Mouse (Mus musculus): Measurements from ENCODE around the gene Fam174a.

Fam174a gene

DNA sequence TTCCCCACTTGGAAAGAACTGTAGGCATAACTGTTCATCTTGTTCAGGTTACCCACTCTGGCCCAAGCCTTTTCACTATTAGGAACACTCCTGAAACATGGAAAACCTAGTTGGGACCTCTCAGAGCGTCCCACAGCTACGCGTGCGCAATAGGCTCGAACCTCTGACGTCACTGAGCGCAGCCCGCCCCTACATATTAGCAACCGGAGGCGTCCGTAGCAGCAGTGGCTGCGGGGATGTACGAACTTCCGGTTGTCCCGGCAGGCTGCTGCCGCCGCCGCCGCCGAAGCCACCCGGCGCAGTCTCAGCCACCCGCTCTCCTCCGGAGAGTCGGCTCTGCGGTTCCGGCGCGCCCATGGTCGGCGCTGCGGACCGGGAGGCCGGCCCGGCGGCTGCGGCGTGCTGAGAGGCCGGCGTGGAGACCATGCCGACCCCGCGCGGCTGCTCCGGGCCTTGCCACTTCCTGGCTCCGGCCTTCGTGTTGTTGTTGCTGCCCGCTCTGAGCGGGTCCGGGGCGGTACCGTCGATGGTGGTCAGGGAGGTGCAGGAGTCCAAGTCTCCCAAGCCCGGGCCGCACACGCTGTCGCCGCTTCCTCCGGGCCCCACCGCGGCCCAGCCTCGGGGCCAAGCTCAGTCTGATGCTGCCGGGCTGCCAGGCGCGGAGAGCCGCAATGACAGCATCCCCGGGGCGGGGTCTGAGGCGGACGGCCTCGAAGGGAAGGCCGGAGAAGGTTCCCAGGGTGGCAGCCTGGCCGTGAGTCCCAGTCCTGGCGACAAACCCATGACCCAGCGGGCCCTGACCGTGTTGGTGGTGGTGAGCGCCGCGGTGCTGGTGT, at the start of gene Fam174a:
Gene Fam174a, plus strand, starts transcription at position 231 of the 836 bp plus-strand sequence.
- DNase-seq (ENCODE audit: low spot score in 2 of 2), result peak; percentile 79 to 88

DNA sequence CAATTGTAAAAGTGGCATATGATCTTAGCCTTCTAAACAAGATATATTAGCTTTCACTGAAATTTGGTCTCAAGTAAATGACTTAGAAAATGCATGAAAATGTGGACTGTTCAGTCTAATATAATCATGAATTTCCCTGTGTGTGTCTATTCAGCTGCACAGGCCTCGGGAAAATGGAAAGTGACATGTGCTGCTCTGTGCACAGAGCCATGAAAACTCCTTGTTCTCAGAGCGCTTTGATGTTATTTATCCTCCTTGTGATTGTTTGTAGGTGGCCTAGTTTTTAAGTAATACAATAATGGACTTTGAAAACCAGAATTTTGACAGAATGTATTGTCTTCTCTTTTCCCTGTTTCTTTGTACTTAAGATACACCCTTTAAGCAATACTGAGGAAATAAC, 49.6 kb upstream of the Fam174a start:
- DNase-seq (ENCODE audit: low spot score in 2 of 2), result no peak

DNA sequence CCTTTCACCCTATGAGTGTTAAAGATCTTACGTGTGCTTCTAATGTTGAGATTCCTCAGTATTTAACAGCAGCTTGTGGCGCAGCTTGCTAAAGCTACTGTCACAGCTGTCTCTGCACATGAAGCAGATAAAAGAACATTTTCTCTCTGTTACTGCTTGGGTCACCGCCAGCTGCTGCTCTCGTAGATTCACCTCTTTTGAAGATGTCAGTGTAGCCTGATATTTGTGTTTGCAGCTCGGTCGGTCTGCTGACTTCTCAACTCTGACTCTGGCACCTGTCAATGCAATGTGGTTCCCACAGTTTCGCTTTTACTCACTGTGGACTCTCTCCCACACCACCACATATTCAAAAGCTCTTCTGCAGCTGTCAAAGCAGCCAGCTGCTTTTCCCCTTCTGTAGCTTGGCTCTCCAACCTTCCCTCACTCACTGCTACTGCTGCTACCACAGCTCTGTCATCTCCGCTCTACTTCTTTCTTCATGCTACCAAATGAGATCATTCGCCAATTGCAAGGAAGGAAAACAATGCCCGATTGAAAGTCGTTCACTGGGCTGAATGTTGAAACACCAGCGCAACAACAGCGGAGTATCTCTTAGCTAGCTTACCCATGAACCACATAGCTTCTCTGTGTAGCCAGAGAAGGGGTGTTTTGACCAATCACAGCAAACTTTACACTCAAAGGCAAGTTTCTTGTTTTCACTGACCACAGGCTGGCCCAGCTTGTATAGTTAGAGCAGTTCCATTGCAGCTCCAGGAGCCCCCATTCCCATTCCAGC, 45.3 kb upstream of the Fam174a start:
- peak in 1 of 2 experiments; percentile 2 for DNase-seq (ENCODE audit: low spot score in 2 of 2)

DNA sequence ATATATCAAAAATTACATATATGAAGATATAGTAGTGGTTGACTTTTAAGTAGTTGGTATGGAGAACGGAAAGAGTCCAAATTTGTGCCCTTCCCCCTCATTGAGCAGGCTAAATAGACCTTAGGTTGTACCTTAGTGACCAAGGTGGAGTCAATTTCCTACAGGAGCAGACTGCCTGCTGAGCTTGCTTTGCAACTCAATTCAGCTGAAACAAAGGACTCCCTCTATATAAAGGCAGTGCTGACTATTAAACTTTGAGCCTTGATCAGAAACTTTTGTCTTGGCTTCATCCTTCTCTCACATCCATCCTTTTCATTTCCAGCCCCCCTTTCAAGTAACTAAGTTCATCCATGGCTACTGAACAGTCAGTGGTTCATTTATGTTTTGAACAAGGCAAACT, 40.1 kb upstream of the Fam174a start:
- DNase-seq (ENCODE audit: low spot score in 2 of 2), result no peak

DNA sequence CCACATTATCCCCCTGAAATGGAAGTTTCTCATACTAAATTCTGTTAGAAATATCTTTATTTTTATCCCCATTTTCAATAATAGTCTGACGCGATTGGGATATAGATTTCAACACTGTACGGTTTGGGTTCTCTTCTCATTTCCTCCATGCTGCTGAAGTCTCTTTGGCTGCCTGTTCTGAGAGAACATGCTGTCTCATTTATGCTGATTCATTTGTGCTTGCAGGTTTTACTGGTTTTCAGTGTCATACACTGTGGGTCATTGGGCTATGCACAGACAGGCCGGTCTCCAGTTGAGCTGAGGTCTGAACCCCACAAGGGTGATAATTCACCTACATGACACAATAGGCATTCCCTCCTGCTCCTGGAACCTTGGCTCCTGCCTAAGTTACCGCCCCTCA, 5.1 kb upstream of the Fam174a start:
- DNase-seq (ENCODE audit: low spot score in 2 of 2), result no peak

DNA sequence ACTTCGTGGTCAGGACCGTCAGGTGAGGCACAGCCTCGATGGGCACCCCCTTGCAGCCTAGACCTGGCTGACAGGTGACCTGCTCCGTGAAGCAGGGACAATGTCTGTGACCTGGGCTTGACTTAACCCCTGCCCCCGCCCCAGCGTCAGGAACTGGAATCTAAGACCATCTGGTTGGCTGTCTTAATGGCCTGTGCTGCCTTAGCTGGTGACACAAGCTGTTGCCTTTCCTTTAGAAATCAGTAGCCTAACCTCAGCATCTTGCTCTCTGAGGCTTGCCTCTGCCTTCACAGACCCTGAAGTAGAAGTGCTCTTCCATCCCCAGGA, 769 bp downstream of the Fam174a start:
- peak in 1 of 2 experiments; percentile 21 for DNase-seq (ENCODE audit: low spot score in 2 of 2)

DNA sequence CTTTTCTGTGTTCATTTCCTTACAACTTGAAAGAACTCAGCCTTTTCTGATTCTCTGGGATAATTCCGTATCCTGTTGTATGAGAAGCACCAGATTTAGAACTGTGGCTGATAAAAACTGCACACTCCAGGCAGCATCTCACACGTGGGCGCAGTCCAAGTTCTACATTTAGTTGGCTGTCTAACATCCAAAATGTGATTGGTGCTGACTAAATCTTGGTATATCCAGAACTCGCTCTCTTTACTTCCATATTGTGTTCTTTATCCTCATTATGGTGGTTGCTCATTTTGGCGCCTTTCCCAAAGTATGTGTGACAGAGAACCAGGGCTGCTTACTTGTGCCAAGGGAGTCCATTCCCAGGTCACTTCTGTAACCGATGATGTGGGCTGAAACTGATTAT, 2.6 kb downstream of the Fam174a start:
- no peak for DNase-seq (ENCODE audit: low spot score in 2 of 2)

DNA sequence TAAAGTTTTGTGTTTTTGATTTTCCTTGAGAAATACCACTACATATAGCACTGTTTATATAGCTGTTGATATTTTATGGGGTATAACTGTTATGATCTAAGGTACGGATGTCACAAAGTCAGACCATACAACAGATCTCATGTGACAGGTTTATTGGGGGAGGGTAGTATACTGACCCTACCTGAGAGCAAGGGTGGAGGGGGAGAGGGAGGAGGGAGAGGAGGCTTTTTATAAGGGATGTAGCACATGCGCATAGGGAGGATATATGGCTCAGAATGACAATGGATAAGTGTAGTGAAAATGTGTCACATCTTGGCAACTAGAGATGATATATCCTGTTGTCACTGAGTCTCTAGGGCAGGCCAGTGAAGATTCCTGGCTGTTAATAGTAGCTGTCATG, 8.8 kb downstream of the Fam174a start:
- no peak for DNase-seq (ENCODE audit: low spot score in 2 of 2)

DNA sequence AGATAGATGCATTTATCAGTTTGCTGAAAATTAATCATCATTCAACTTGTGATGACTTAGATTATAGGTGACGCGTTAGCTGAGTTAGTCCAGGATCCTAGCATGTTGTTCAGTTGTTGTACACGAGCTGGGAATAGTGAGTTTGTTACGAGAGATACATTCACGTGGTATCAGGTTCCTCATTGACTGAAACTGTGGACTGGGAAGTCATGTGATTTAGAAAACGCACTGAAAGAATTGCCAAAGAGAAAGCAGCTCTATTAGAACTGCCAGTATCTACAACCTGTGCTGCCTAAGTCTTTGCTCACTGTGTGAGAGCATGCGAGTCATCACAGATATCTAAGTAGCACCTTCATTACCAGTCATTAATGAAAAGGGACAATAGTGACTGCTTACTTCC, 9.6 kb downstream of the Fam174a start:
- no peak for DNase-seq (ENCODE audit: low spot score in 2 of 2)

DNA sequence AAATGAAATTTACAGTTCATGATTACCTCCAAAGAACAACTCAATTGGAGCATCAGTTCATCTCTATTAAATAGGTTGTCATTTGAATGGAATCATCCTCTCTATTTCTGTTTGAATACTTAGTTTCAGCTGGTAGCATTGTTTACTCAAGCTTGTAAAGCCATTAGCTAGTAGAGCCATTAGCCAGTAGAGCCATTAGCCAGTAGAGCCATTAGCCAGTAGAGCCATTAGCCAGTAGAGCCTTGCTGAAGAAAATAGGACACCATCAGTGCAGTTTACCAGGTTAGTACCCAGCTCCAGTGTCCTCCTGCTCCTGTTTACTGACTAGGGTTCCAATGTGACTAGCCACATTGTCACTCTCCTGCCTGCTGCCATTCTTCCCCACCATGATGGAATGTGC, 13.4 kb downstream of the Fam174a start:
- no peak for DNase-seq (ENCODE audit: low spot score in 2 of 2)

DNA sequence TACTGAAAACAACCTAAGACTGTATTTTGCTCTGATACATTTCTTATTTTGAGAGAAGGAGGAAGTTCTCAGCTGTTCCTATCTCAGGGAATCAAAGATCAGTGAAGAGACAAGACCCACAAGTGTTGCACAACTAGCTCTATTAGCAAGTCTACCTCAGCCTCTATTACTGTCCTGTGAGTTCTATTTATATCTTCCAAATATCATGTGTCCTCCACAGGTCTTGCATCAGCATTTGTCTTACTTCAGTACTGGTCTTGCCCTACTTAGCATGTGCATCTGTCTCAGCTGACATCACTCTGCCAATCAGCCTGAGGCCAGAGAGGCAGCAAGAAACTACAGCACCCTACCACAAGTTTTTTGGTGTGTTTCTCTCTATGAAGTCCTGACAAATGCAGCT, 26.2 kb downstream of the Fam174a start:
- DNase-seq (ENCODE audit: low spot score in 2 of 2), result no peak

DNA sequence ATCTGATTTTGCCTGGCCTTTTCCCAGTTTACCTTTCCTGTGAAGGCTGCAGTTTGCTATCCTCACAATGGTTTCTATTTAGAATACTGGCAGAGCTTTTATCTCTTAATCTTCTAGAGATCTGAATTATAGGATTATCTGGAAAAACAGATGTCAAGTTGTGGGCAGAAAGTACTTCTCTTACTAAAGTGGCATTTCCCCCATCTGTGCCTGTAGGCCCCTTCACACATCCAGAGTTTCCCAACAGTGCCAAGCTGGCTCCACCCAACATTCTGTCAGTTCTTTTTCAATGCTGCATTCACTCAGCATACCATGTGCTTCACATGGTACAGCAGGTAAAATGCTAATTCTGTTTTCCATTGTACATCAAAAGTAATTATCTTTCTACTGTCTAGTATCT, 28.8 kb downstream of the Fam174a start:
- no peak for DNase-seq (ENCODE audit: low spot score in 2 of 2)

DNA sequence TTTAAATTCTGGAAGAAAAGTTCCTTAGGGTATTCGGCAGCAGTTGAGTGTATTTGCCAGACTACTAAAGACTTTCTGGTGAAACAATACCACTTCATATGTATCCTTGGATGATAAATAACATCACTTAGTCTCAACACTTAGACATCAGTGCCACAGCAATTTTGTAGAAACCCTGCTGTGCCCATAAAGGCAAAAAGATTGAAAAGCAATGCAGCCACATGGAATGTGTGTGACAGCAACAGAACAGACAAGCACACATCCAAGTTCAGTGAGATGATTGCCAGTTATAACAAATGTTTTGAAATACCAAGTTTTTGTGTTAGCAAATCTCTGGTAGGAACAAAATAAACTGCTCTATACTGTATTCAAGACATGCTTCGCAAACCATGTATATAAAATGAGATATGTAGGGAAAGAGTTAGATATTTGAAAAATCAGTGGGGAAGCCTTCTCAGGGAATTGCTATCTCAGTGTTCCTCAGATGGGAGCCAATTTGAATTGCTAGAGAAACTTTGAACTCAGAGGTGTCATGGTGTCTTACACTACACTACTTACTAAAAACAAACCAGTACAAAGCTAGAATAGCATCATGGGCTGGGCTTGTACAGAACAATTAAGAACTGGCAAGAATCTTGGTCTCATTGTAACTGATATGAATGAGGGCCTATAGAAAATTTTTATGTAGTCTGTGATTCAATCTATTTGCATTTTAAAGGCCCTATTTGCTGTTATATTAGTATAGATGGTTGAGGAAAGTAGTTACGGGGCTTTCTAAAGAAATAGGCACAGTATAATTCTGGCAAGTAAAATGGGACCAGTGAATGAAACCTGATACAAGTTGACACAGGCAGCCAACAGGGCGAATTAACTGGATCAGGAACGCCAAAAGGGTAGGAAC, 30.4 kb downstream of the Fam174a start:
- DNase-seq (ENCODE audit: low spot score in 2 of 2), result no peak

DNA sequence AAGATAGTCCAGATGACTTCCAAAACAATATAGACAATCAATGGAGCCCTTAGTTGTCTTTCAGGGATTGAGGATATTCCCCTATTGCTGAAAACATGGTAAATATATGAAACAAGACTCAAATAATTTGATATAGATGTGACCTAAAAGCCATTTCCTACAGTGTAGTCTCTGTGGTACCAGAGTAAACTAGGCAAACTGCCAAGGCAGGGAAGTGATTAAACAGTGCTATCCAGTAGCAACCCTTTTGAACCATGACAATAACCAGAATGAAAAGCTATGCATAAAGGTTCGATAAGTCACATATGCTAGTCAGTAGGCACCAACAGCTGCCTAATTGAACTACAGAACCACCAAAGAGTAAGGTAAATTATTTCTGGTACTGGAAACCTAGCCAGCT, 40.7 kb downstream of the Fam174a start:
- DNase-seq (ENCODE audit: low spot score in 2 of 2), result no peak

DNA sequence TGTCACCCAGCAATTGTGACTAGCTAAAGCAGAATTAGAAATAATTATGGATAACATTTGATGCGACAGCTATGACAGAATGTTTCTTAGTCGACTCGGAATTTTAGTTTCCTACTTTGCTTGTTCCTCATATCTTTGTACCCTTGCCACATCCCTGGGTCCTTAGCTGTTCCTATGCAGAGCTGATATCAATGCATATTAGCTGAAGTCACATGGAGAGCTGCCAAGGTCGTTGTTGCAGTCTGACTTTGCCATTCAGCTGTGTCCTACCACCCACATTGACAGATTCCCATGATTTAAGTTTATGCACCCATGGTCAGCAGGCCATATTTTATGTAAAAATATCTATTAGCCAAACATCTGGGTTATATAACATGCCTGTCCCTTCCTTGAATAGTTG, 43.5 kb downstream of the Fam174a start:
- no peak for DNase-seq (ENCODE audit: low spot score in 2 of 2)

DNA sequence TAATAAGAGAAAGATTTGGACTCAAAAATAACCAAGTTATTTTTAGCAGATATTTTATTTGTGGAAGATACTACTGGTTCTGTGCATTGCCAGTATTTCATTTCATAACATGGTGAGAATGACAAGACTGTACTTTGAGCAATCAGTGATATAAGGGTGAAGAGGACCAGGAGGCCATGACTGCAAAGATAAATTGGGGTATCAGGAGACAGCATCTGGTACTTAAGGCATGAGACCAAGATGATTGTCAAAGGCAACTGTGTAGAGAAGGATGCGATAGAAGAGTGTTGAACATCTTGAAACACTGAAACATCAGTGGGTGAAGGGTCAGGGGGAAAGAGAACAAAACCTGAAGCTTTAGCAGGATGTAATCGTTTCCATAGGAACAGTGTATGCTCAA, 50.3 kb downstream of the Fam174a start:
- DNase-seq (ENCODE audit: low spot score in 2 of 2), result no peak

DNA sequence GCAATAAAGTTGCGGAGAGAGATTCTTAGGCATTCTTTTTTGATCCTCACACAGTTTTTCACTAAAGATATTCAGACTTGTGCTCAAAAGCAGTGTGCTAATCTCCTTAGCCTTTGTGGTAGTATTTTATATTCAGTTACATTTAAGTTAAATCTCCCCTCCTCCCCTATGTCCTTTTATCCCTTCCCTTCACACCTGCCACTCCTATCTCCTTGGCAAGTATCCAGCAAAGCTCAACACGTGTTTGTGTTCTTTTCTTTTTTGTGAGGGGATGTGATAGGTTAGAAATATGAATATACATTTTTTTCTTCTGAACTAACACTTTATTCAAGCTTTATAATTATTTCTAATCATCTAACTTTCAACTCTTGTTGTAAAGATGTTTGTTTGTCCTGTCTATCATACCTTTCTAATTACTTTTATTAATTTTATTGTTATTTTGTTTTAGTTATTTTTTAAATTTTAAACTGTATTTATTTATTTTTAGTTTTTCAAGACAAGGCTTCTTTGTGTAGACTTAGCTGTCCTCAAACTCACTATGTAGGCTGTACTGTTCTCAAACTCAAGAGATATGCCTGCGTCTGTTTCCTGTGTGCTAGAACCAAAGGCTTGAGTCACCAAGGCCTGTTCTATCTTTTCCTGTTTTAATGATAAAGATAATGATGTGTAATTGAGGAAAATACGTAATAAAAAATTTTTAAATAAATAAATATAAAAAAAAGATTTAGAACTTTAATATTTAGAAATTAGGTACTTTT, 53.4 kb downstream of the Fam174a start:
- DNase-seq (ENCODE audit: low spot score in 2 of 2), result no peak

DNA sequence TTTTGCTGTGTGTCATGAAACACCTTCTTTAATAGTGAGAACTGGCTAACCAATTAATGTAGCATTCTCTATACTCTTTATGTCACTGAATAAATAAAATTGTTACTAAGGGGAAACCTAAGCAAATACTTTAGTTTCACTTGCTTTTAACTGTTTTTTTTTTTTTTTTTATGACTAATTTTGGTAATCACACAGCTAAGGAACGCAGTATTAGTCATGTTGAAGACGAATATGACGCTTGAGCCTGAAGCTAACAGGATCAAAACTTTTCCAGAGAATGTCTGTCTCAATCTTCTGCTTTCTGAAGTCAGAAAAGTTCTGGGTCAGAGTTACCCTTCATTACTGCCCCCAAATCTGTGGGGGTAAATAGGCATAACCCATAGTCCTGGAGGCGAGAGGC, 54.3 kb downstream of the Fam174a start:
- DNase-seq (ENCODE audit: low spot score in 2 of 2), result no peak

DNA sequence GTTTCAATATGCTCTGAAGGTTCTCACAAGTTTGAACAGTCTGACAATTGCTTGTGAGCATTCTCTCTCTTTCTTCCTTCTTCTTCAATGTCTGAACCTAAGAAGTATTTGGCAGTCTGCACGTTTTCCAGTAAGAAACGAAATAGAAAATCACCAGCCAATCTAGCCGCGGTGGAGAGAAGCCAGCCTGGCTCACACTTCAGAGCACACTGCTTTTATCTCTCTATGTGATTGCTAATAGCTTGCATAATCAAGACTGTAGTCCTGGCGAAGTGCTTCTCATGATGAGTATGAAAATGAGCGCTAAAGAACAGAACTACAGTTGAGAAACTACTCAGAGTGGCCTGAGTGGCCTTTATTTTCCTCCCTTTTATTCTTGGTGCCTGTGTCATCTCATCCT, 62.0 kb downstream of the Fam174a start:
- DNase-seq (ENCODE audit: low spot score in 2 of 2), result no peak

DNA sequence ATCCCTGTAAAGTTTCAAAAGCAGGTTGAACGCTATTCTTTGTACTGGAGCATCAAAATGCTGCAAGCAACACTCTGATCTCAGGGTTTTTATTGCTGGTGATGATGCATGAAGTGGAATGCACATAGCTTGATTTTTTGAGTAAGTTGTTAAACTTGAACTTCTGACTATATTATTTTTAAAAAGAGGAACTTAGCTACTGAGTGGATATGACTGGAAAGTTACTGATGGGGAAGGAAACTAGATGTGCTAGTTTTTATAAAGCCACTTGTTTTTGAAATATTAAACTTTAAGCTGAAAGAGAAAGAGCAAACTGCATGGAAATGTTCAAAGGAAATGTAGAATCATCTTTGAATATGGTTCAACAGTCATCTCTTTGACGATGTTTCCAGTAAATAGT, 67.6 kb downstream of the Fam174a start:
- DNase-seq (ENCODE audit: low spot score in 2 of 2), result no peak
